22 mouse cellular contexts compared by ENCODE assay signal in genomic region chr2:105123881-105124280, GRCm38 (mm10). TPM values are rescaled to one million over a fixed set of nuclear protein-coding genes. Genes with fewer than 3 reads are reported as not detected.
DNase-seq lines count a peak whose midpoint lies in the region; ATAC-seq and TF ChIP-seq lines count a peak whose summit lies in the region.
"Had no signal": no experiment of that assay in that cellular context is flagged by ENCODE, and none has a peak within 500 bp of the region (broad histone marks: within the 10 kb centered on the region; RNA-seq: fewer than 3 reads in every experiment).

No protein-coding gene starts in this region.

- 35% methylated on average over 9 of the region's 9 CpGs for WGBS in heart, adult 2 months
- under 1% methylated on average over 9 of the region's 9 CpGs for WGBS in hindbrain, embryonic 10.5 days
- WGBS in hindbrain, embryonic 12.5 days = 2% methylated on average over 9 of the region's 9 CpGs
- under 1% methylated on average over 9 of the region's 9 CpGs for WGBS in midbrain, embryonic 10.5 days
- 2% methylated on average over 9 of the region's 9 CpGs for WGBS in midbrain, postnatal 0 days
- WGBS in neural tube, embryonic 11.5 days = under 1% methylated on average over 9 of the region's 9 CpGs

- no peaks in the 10 kb centered on the region for H3K79me2 ChIP-seq in heart, adult 2 months (replicated peaks; ENCODE audit: control insufficient read depth, insufficient read depth, low read length)

- H3K36me3 ChIP-seq in heart, adult 2 months (ENCODE audit: control insufficient read depth, insufficient read depth, low read length) = no peaks in the 10 kb centered on the region
- H3K36me3 ChIP-seq in hindbrain, embryonic 10.5 days = no peaks in the 10 kb centered on the region
- H3K36me3 ChIP-seq in hindbrain, embryonic 12.5 days = no peaks in the 10 kb centered on the region
- no peaks in the 10 kb centered on the region for H3K36me3 ChIP-seq in midbrain, embryonic 10.5 days
- H3K36me3 ChIP-seq in midbrain, postnatal 0 days (ENCODE audit: insufficient read depth, low read length) = no peaks in the 10 kb centered on the region
- no peaks in the 10 kb centered on the region for H3K36me3 ChIP-seq in neural tube, embryonic 11.5 days (ENCODE audit: control insufficient read depth, insufficient read depth, low read length)
- H3K36me3 ChIP-seq: embryonic facial prominence, embryonic 12.5 days; limb, embryonic 15.5 days; lung, embryonic 15.5 days had no signal

- TF ChIP-seq EP300 in heart, adult 2 months (IDR thresholded peaks at IDR 0.05; ENCODE audit: insufficient read depth, low read depth, low read length) = no peak

- no peak for TF ChIP-seq POLR2A in heart, adult 2 months (IDR thresholded peaks at IDR 0.05; ENCODE audit: insufficient read depth, low read depth, low read length)

- intact Hi-C loops in heart, adult 2 months (cut with DNase I) = loop anchor here (10.0 kb wide), 1 partner anchor 561 kb away; no protein-coding TSS in a partner anchor

- peak; percentile 76 for DNase-seq in heart, adult 11 months
- no peak for DNase-seq in heart, adult 2 months
- DNase-seq in hindbrain, embryonic 10.5 days (ENCODE audit: low spot score) = peak; percentile 44
- peak; percentile 44 for DNase-seq in midbrain, embryonic 10.5 days (ENCODE audit: low spot score)
- no peak for DNase-seq in midbrain, postnatal 0 days (ENCODE audit: low spot score)
- peak; percentile 42 for DNase-seq in neural tube, embryonic 11.5 days (ENCODE audit: low spot score)
- no peak for DNase-seq in adrenal gland, adult 8-10 months
- DNase-seq: B cell, adult 2 months; cerebellum, postnatal 10 days; gastrocnemius, postnatal 36 days; kidney, adult 9 months; layer of hippocampus, adult 9-11 months had no signal

- H3K4me2 ChIP-seq in hindbrain, embryonic 12.5 days (replicated peaks) = no peak overlapping the region
- H3K4me2 ChIP-seq in midbrain, postnatal 0 days (ENCODE audit: low read depth, low read length, poor library complexity, severe bottlenecking) = no peak overlapping the region
- no peak overlapping the region for H3K4me2 ChIP-seq in neural tube, embryonic 11.5 days (ENCODE audit: low read depth)
- H3K4me2 ChIP-seq: embryonic facial prominence, embryonic 12.5 days; limb, embryonic 15.5 days; lung, embryonic 15.5 days had no signal

- H3K9me3 ChIP-seq in hindbrain, embryonic 10.5 days = no peaks in the 10 kb centered on the region
- no peaks in the 10 kb centered on the region for H3K9me3 ChIP-seq in hindbrain, embryonic 12.5 days (replicated peaks)
- H3K9me3 ChIP-seq in midbrain, embryonic 10.5 days (replicated peaks) = no peaks in the 10 kb centered on the region
- no peaks in the 10 kb centered on the region for H3K9me3 ChIP-seq in midbrain, postnatal 0 days (ENCODE audit: low read length)
- H3K9me3 ChIP-seq in neural tube, embryonic 11.5 days (ENCODE audit: control insufficient read depth, low read length) = no peaks in the 10 kb centered on the region
- H3K9me3 ChIP-seq: embryonic facial prominence, embryonic 12.5 days; limb, embryonic 15.5 days; lung, embryonic 15.5 days had no signal

- TF ChIP-seq CTCF in heart, adult 2 months (IDR thresholded peaks at IDR 0.05) = no peak
- no peak for TF ChIP-seq CTCF in midbrain, postnatal 0 days (IDR thresholded peaks at IDR 0.05)

- no peak overlapping the region for H3K9ac ChIP-seq in heart, adult 2 months (ENCODE audit: low read depth, low read length)
- no peak overlapping the region for H3K9ac ChIP-seq in hindbrain, embryonic 12.5 days
- no peak overlapping the region for H3K9ac ChIP-seq in midbrain, postnatal 0 days (replicated peaks; ENCODE audit: low read length, poor library complexity, severe bottlenecking)
- H3K9ac ChIP-seq in neural tube, embryonic 11.5 days (ENCODE audit: low read length) = no peak overlapping the region
- H3K9ac ChIP-seq: embryonic facial prominence, embryonic 12.5 days; limb, embryonic 15.5 days; lung, embryonic 15.5 days had no signal

- no peaks in the 10 kb centered on the region for H3K4me1 ChIP-seq in heart, adult 2 months (ENCODE audit: control insufficient read depth, insufficient read depth, low read length)
- H3K4me1 ChIP-seq in hindbrain, embryonic 10.5 days (replicated peaks) = peaks cover 25% of the 10 kb centered on the region
- H3K4me1 ChIP-seq in hindbrain, embryonic 12.5 days = peaks cover 16% of the 10 kb centered on the region
- peaks cover 31% of the 10 kb centered on the region for H3K4me1 ChIP-seq in midbrain, embryonic 10.5 days
- no peaks in the 10 kb centered on the region for H3K4me1 ChIP-seq in midbrain, postnatal 0 days (ENCODE audit: insufficient read depth, low read length)
- H3K4me1 ChIP-seq in neural tube, embryonic 11.5 days (ENCODE audit: control insufficient read depth, insufficient read depth, low read length) = peaks cover 9% of the 10 kb centered on the region

- H3K4me3 ChIP-seq in heart, adult 2 months = no peak overlapping the region
- H3K4me3 ChIP-seq in hindbrain, embryonic 10.5 days = no peak overlapping the region
- no peak overlapping the region for H3K4me3 ChIP-seq in hindbrain, embryonic 12.5 days
- no peak overlapping the region for H3K4me3 ChIP-seq in midbrain, embryonic 10.5 days
- H3K4me3 ChIP-seq in midbrain, postnatal 0 days (ENCODE audit: low read depth, low read length) = no peak overlapping the region
- H3K4me3 ChIP-seq in neural tube, embryonic 11.5 days (ENCODE audit: low read depth, low read length) = no peak overlapping the region
- H3K4me3 ChIP-seq: embryonic facial prominence, embryonic 12.5 days; limb, embryonic 15.5 days; lung, embryonic 15.5 days had no signal

- no peak overlapping the region for H3K27ac ChIP-seq in heart, adult 2 months
- no peak overlapping the region for H3K27ac ChIP-seq in hindbrain, embryonic 10.5 days
- no peak overlapping the region for H3K27ac ChIP-seq in hindbrain, embryonic 12.5 days
- H3K27ac ChIP-seq in midbrain, embryonic 10.5 days (replicated peaks) = no peak overlapping the region
- H3K27ac ChIP-seq in midbrain, postnatal 0 days (ENCODE audit: low read depth, low read length) = no peak overlapping the region
- H3K27ac ChIP-seq in neural tube, embryonic 11.5 days (ENCODE audit: low read depth, low read length) = no peak overlapping the region
- H3K27ac ChIP-seq: embryonic facial prominence, embryonic 12.5 days; limb, embryonic 15.5 days; lung, embryonic 15.5 days had no signal

- no peak for ATAC-seq in hindbrain, embryonic 12.5 days (ENCODE audit: low FRiP score)
- ATAC-seq in midbrain, postnatal 0 days (ENCODE audit: low FRiP score) = no peak
- ATAC-seq in neural tube, embryonic 11.5 days (ENCODE audit: insufficient read depth, low FRiP score, low TSS enrichment) = no peak
- ATAC-seq: Patski had no signal

- H3K27me3 ChIP-seq in heart, adult 2 months (ENCODE audit: control insufficient read depth, insufficient read depth, low read length) = peaks cover 15% of the 10 kb centered on the region
- H3K27me3 ChIP-seq in hindbrain, embryonic 10.5 days (ENCODE audit: insufficient read depth, poor library complexity, severe bottlenecking) = peaks cover 100% of the 10 kb centered on the region
- peaks cover 94% of the 10 kb centered on the region for H3K27me3 ChIP-seq in hindbrain, embryonic 12.5 days
- peaks cover 100% of the 10 kb centered on the region for H3K27me3 ChIP-seq in midbrain, embryonic 10.5 days (ENCODE audit: low read depth, poor library complexity, severe bottlenecking)
- peaks cover 87% of the 10 kb centered on the region for H3K27me3 ChIP-seq in midbrain, postnatal 0 days (ENCODE audit: insufficient read depth, low read length)
- H3K27me3 ChIP-seq in neural tube, embryonic 11.5 days (ENCODE audit: control insufficient read depth, insufficient read depth, low read length) = peaks cover 82% of the 10 kb centered on the region
- H3K27me3 ChIP-seq: Patski had no signal

RNA-seq across cellular contexts. Expression of gene Wt1, which starts 2.4 kb away (rescaled TPM):
- total RNA-seq in heart, adult 2 months (2021) = 1 to 10 TPM; 4.2 to 5.7 TPM
- polyA plus RNA-seq in heart, adult 2 months (2012; rRNA removed) = 6.5 and 7.6 TPM in 2 replicates
- polyA plus RNA-seq in hindbrain, embryonic 10.5 days (2016; fragmentation: Nextera tagmentation; extraction: Ambion mirVana) = 0.12 and 0.36 TPM in 2 replicates
- 0.30 and 0.31 TPM in 2 replicates for polyA plus RNA-seq in hindbrain, embryonic 12.5 days (2016; fragmentation: Nextera tagmentation; extraction: Ambion mirVana)
- 0.05 TPM in 1 of 2 replicates, not detected in the other for polyA plus RNA-seq in midbrain, embryonic 10.5 days (2016; fragmentation: Nextera tagmentation; extraction: Ambion mirVana)
- 0.19 TPM in 1 of 2 replicates, not detected in the other for total RNA-seq in midbrain, postnatal 0 days (2014; rRNA removed)
- 0.27 and 0.28 TPM in 2 replicates for polyA plus RNA-seq in midbrain, postnatal 0 days (2015; fragmentation: Nextera tagmentation; extraction: Ambion mirVana)
- 1.3 and 3.3 TPM in 2 replicates for polyA plus RNA-seq in neural tube, embryonic 11.5 days (2014; fragmentation: Nextera tagmentation; extraction: Ambion mirVana)
- total RNA-seq in adrenal gland, adult 8-10 months (2022) = 1 to 10 TPM; 1.1 to 3.2 (median 2.5) TPM
- total RNA-seq: monocyte, adult 5-6 weeks; neutrophil, adult 5-6 weeks had no signal

RNA-seq across cellular contexts. Expression of gene Gm11060, which starts 32.1 kb away (rescaled TPM):
- total RNA-seq in heart, adult 2 months (2021) = not detected
- not detected in 2 replicates for polyA plus RNA-seq in heart, adult 2 months (2012; rRNA removed)
- polyA plus RNA-seq in hindbrain, embryonic 10.5 days (2016; fragmentation: Nextera tagmentation; extraction: Ambion mirVana) = not detected in 2 replicates
- polyA plus RNA-seq in hindbrain, embryonic 12.5 days (2016; fragmentation: Nextera tagmentation; extraction: Ambion mirVana) = not detected in 2 replicates
- not detected in 2 replicates for polyA plus RNA-seq in midbrain, embryonic 10.5 days (2016; fragmentation: Nextera tagmentation; extraction: Ambion mirVana)
- not detected in 2 replicates for total RNA-seq in midbrain, postnatal 0 days (2014; rRNA removed)
- not detected in 2 replicates for polyA plus RNA-seq in midbrain, postnatal 0 days (2015; fragmentation: Nextera tagmentation; extraction: Ambion mirVana)
- not detected in 2 replicates for polyA plus RNA-seq in neural tube, embryonic 11.5 days (2014; fragmentation: Nextera tagmentation; extraction: Ambion mirVana)
- not detected for total RNA-seq in adrenal gland, adult 8-10 months (2022)
- total RNA-seq: adrenal gland, postnatal 4 days; gastrocnemius, postnatal 36 days; monocyte, adult 5-6 weeks; neutrophil, adult 5-6 weeks had no signal
- polyA plus RNA-seq: embryonic facial prominence, embryonic 12.5 days; limb, embryonic 15.5 days; lung, embryonic 15.5 days; Patski; small intestine, adult 2 months; urinary bladder, adult 2 months had no signal

Comparison
In these comparisons a context has a peak if more than half of its experiments do, and no peak if none do; other contexts are left out.
1. DNase-seq: peak in heart, adult 11 months (single experiment), hindbrain, embryonic 10.5 days (single experiment), midbrain, embryonic 10.5 days (single experiment) and neural tube, embryonic 11.5 days (single experiment); none in heart, adult 2 months (0 of 2), midbrain, postnatal 0 days (single experiment) and adrenal gland, adult 8-10 months (single experiment).